Mouse (Mus musculus): ENCODE results near the gene Orai2.
"Not testable (repeated sequence)": the region's sequence is repeated elsewhere in the genome, so short reads cannot be mapped to it uniquely, and the experiment has no call there.

The Orai2 gene

GRCm38 (mm10) chr5:136137658-136138274 lies 32.7 kb downstream of the Orai2 start:
- peak; percentile 69 for DNase-seq (ENCODE audit: low read depth, low spot score)

- DNase-seq (ENCODE audit: low read depth, low spot score), result no peak
Observed at GRCm38 (mm10) chr5:136136292-136136990, 34.1 kb downstream of the Orai2 start.

- DNase-seq (ENCODE audit: low read depth, low spot score), result peak; percentile 96
Observed at GRCm38 (mm10) chr5:136135571-136136291, 34.8 kb downstream of the Orai2 start, which contains the start of the genes Lrwd1 and Alkbh4. Gene Lrwd1, minus strand, starts transcription at chr5:136136074. Gene Alkbh4, plus strand, starts transcription at chr5:136136146.

GRCm38 (mm10) chr5:136122165-136122564 lies 48.3 kb downstream of the Orai2 start:
- no peak for DNase-seq (ENCODE audit: low read depth, low spot score)

- DNase-seq (ENCODE audit: low read depth, low spot score), result no peak
Observed at GRCm38 (mm10) chr5:136116784-136117112, 53.8 kb downstream of the Orai2 start.

- peak; percentile 97 for DNase-seq (ENCODE audit: low read depth, low spot score)
Observed at GRCm38 (mm10) chr5:136115891-136116783, 54.4 kb downstream of the Orai2 start, which contains the start of gene Polr2j. Gene Polr2j, plus strand, starts transcription at chr5:136116631.

GRCm38 (mm10) chr5:136113546-136113945 lies 57.0 kb downstream of the Orai2 start:
- DNase-seq (ENCODE audit: low read depth, low spot score), result not testable (repeated sequence)

GRCm38 (mm10) chr5:136109042-136109441 lies 61.5 kb downstream of the Orai2 start:
- DNase-seq (ENCODE audit: low read depth, low spot score), result no peak

GRCm38 (mm10) chr5:136108486-136108885 lies 62.0 kb downstream of the Orai2 start:
- DNase-seq (ENCODE audit: low read depth, low spot score), result no peak

- peak; percentile 69 for DNase-seq (ENCODE audit: low read depth, low spot score)
Observed at GRCm38 (mm10) chr5:136104511-136104910, 66.0 kb downstream of the Orai2 start.

- peak; percentile 89 for DNase-seq (ENCODE audit: low read depth, low spot score)
Observed at GRCm38 (mm10) chr5:136102099-136102820, 68.3 kb downstream of the Orai2 start.

- DNase-seq (ENCODE audit: low read depth, low spot score), result no peak
Observed at GRCm38 (mm10) chr5:136098536-136098935, 72.0 kb downstream of the Orai2 start.

Measured in mesoderm, embryonic 11.5 days (tissue).